Mouse (Mus musculus) limb, embryonic 11.5 days (tissue): Measurements from ENCODE around the gene Mcu. TPM values are rescaled to one million over a fixed set of nuclear protein-coding genes. Genes with fewer than 3 reads are reported as not detected.

Experiments used
- ATAC-seq: fragments of 200-750 bp; cut with Nextera tagmentation; 2 replicates; pipeline ENCODE4 v1.8.0; 2017; ENCODE audit warnings: low read depth; ENCODE audit not compliant: insufficient number of reproducible peaks, low FRiP score, low TSS enrichment
- DNase-seq: peaks from one replicate; pipeline ENCODE4 v3.0.0-alpha.2; 2015; ENCODE audit warnings: low spot score
- H3K27ac ChIP-seq: fragments of 300-500 bp; sonication (generic); replicated peaks from 2 replicates; pipeline ENCODE4 v1.5.1; 2014; ENCODE audit warnings: low read depth, mild to moderate bottlenecking, low read length
- H3K27me3 ChIP-seq: fragments of 300-500 bp; sonication (generic); 2 replicates; pipeline ENCODE4 v1.6.1; 2014; ENCODE audit warnings: mild to moderate bottlenecking, low read length, mixed read lengths; ENCODE audit not compliant: control insufficient read depth, insufficient read depth
- H3K36me3 ChIP-seq: fragments of 300-500 bp; sonication (generic); 2 replicates; pipeline ENCODE4 v1.6.1; 2014; ENCODE audit warnings: mild to moderate bottlenecking, low read length, moderate library complexity, mixed read lengths; ENCODE audit not compliant: control insufficient read depth, insufficient read depth
- H3K4me1 ChIP-seq: fragments of 300-500 bp; sonication (generic); 2 replicates; pipeline ENCODE4 v1.6.1; 2014; ENCODE audit warnings: low read length, mixed read lengths; ENCODE audit not compliant: control insufficient read depth, insufficient read depth
- H3K4me2 ChIP-seq: fragments of 300-500 bp; sonication (generic); 2 replicates; pipeline ENCODE4 v1.6.1; 2014; ENCODE audit warnings: low read depth, mild to moderate bottlenecking, moderate library complexity; ENCODE audit not compliant: severe bottlenecking
- H3K4me3 ChIP-seq: fragments of 300-500 bp; sonication (generic); 2 replicates; pipeline ENCODE4 v1.5.1; 2014; ENCODE audit warnings: low read depth, low read length
- H3K9ac ChIP-seq: fragments of 300-500 bp; sonication (generic); 2 replicates; pipeline ENCODE4 v1.6.1; 2014; ENCODE audit warnings: mild to moderate bottlenecking, low read length
- H3K9me3 ChIP-seq: fragments of 300-500 bp; sonication (generic); 2 replicates; pipeline ENCODE4 v1.6.1; 2016; ENCODE audit warnings: low read length; ENCODE audit not compliant: control insufficient read depth
- WGBS: fragments of 180-500 bp; shearing (Covaris S2); extraction: QIAGEN DNeasy Blood & Tissue Kit; methylation state at CpG from one replicate; pipeline ENCODE4 v1.1.7; 2014; 5-methylcytosine and 5-hydroxymethylcytosine counted together
- polyA plus RNA-seq: library from polyadenylated mRNA; unstranded; fragments of >200 nt; fragmentation: Nextera tagmentation; extraction: Ambion mirVana; gene quantifications from 2 replicates; pipeline ENCODE4 v1.2.1, GENCODE M21; 2014

The Mcu gene
- polyA plus RNA-seq, 1 experiment from 2014 or later, result 34.0 TPM

- H3K4me2 ChIP-seq, result no peak overlapping the region
- H3K9ac ChIP-seq, result no peak overlapping the region
- no peak overlapping the region for H3K4me3 ChIP-seq
- H3K36me3 ChIP-seq, result no peaks in the 10 kb centered on the region; the same call in 1 of the 2 replicates
- ATAC-seq (no peak), DNase-seq (no peak)
- 90% methylated on average over 5 of the region's 5 CpGs for WGBS
- no peaks in the 10 kb centered on the region for H3K9me3 ChIP-seq
- H3K4me1 ChIP-seq, result no peaks in the 10 kb centered on the region
- no peak overlapping the region for H3K27ac ChIP-seq
- no peaks in the 10 kb centered on the region for H3K27me3 ChIP-seq
These were observed 30.9 kb downstream of the Mcu start for GRCm38 (mm10) chr10:59585621-59586020.

- no peak overlapping the region for H3K9ac ChIP-seq
- H3K9me3 ChIP-seq, result no peaks in the 10 kb centered on the region
- no peak overlapping the region for H3K27ac ChIP-seq
- H3K4me1 ChIP-seq, result 0 out of 2 replicates have a peak, but pooled peaks cover 7% of the 10 kb centered on the region
- DNase-seq (no peak), ATAC-seq (no peak)
- no peaks in the 10 kb centered on the region for H3K27me3 ChIP-seq
- no peak overlapping the region for H3K4me3 ChIP-seq
- 96% methylated on average over 1 of the region's 1 CpGs for WGBS
- no peak overlapping the region for H3K4me2 ChIP-seq
- H3K36me3 ChIP-seq, result no peaks in the 10 kb centered on the region; the same call in 1 of the 2 replicates
These were observed 34.5 kb downstream of the Mcu start for GRCm38 (mm10) chr10:59581826-59582543.

- Histone ChIP-seq H3K9me3 (no peaks in the 10 kb centered on the region), H3K9ac (no peak overlapping the region), H3K36me3 (no peaks in the 10 kb centered on the region; the same call in 1 of the 2 replicates), H3K27me3 (no peaks in the 10 kb centered on the region), H3K4me3 (no peak overlapping the region), H3K4me1 (peaks cover 13% of the 10 kb centered on the region), H3K27ac (no peak overlapping the region), H3K4me2 (no peak overlapping the region)
- ATAC-seq (no peak), DNase-seq (no peak)
- 87% methylated on average over 3 of the region's 3 CpGs for WGBS
These were observed 35.8 kb downstream of the Mcu start for GRCm38 (mm10) chr10:59580593-59581149.

GRCm38 (mm10) chr10:59579645-59580044 is 36.8 kb downstream of the Mcu start:
- Histone ChIP-seq H3K27ac (no peak overlapping the region), H3K9ac (no peak overlapping the region), H3K4me3 (no peak overlapping the region), H3K4me2 (no peak overlapping the region), H3K9me3 (no peaks in the 10 kb centered on the region), H3K36me3 (no peaks in the 10 kb centered on the region; the same call in 1 of the 2 replicates), H3K27me3 (no peaks in the 10 kb centered on the region), H3K4me1 (peaks cover 13% of the 10 kb centered on the region)
- no peak for DNase-seq
- 93% methylated on average over 3 of the region's 3 CpGs for WGBS
- no peak for ATAC-seq

- ATAC-seq (no peak), DNase-seq (peak; percentile 38)
- 52% methylated on average over 12 of the region's 12 CpGs for WGBS
- Histone ChIP-seq H3K9ac (no peak overlapping the region), H3K36me3 (peaks cover 2% of the 10 kb centered on the region; the same call in 1 of the 2 replicates), H3K4me3 (no peak overlapping the region), H3K27me3 (no peaks in the 10 kb centered on the region), H3K4me1 (peaks cover 13% of the 10 kb centered on the region), H3K4me2 (no peak overlapping the region), H3K27ac (no peak overlapping the region), H3K9me3 (peaks cover 2% of the 10 kb centered on the region; the same call in 1 of the 2 replicates)
These were observed 38.4 kb downstream of the Mcu start for GRCm38 (mm10) chr10:59577871-59578801.

- no peak overlapping the region for H3K4me2 ChIP-seq
- H3K36me3 ChIP-seq, result peaks cover 2% of the 10 kb centered on the region; the same call in 1 of the 2 replicates
- no peak overlapping the region for H3K9ac ChIP-seq
- H3K27ac ChIP-seq, result no peak overlapping the region
- 32% methylated on average over 5 of the region's 5 CpGs for WGBS
- H3K9me3 ChIP-seq, result peaks cover 2% of the 10 kb centered on the region; the same call in 1 of the 2 replicates
- DNase-seq (no peak), ATAC-seq (no peak)
- no peak overlapping the region for H3K4me3 ChIP-seq
- H3K27me3 ChIP-seq, result no peaks in the 10 kb centered on the region
- peaks cover 13% of the 10 kb centered on the region for H3K4me1 ChIP-seq
These were observed 40.2 kb downstream of the Mcu start for GRCm38 (mm10) chr10:59576305-59576704.

- no peak overlapping the region for H3K27ac ChIP-seq
- H3K4me1 ChIP-seq, result peaks cover 12% of the 10 kb centered on the region
- H3K9ac ChIP-seq, result no peak overlapping the region
- H3K4me3 ChIP-seq, result no peak overlapping the region
- no peak for ATAC-seq
- H3K4me2 ChIP-seq, result no peak overlapping the region
- no peaks in the 10 kb centered on the region for H3K27me3 ChIP-seq
- no peak for DNase-seq
- 89% methylated on average over 5 of the region's 5 CpGs for WGBS
- peaks cover 2% of the 10 kb centered on the region; the same call in 1 of the 2 replicates for H3K36me3 ChIP-seq
- H3K9me3 ChIP-seq, result peaks cover 2% of the 10 kb centered on the region; the same call in 1 of the 2 replicates
These were observed 44.5 kb downstream of the Mcu start for GRCm38 (mm10) chr10:59571964-59572363.

GRCm38 (mm10) chr10:59571273-59571672 is 45.2 kb downstream of the Mcu start:
- H3K9me3 ChIP-seq, result peaks cover 2% of the 10 kb centered on the region; the same call in 1 of the 2 replicates
- peaks cover 2% of the 10 kb centered on the region; the same call in 1 of the 2 replicates for H3K36me3 ChIP-seq
- DNase-seq (no peak), ATAC-seq (no peak)
- 90% methylated on average over 4 of the region's 4 CpGs for WGBS
- no peak overlapping the region for H3K27ac ChIP-seq
- H3K4me2 ChIP-seq, result no peak overlapping the region
- no peaks in the 10 kb centered on the region for H3K27me3 ChIP-seq
- H3K9ac ChIP-seq, result no peak overlapping the region
- no peak overlapping the region for H3K4me3 ChIP-seq
- H3K4me1 ChIP-seq, result peaks cover 10% of the 10 kb centered on the region
